Mouse (Mus musculus): ENCODE data around the gene Kcnh1.

GRCm38 (mm10) chr1:192171477-192171876 is 19.1 kb upstream of the Kcnh1 start:
- TF ChIP-seq CTCF (IDR thresholded peaks at IDR 0.05; ENCODE audit: low read depth, low read length), result no peak
- TF ChIP-seq GATA1 (IDR thresholded peaks at IDR 0.05; ENCODE audit: borderline replicate concordance, low read length), result no peak
- TF ChIP-seq POLR2AphosphoS5 (IDR thresholded peaks at IDR 0.05; ENCODE audit: insufficient replicate concordance, low read depth, low read length), result no peak
- TF ChIP-seq TAL1 (conservative IDR thresholded peaks at IDR 0.05; ENCODE audit: low read depth, low read length), result no peak
- TF ChIP-seq GATA2 (IDR thresholded peaks at IDR 0.05; ENCODE audit: borderline replicate concordance, low read depth, low read length), result no peak

All from G1E (cell line).